In genomic region chr8:4318124-4318523, GRCm38 (mm10) we compare ENCODE assay signal across 16 mouse cellular contexts.
"Had no signal": no experiment of that assay in that cellular context is flagged by ENCODE, and none has a peak within 500 bp of the region (broad histone marks: within the 10 kb centered on the region; RNA-seq: fewer than 3 reads in every experiment).

No protein-coding gene starts in this region.

- H3K27me3 ChIP-seq: heart, embryonic 12.5 days; hindbrain, embryonic 13.5 days; hindbrain, embryonic 15.5 days; limb, embryonic 13.5 days; limb, embryonic 15.5 days; liver, embryonic 13.5 days had no signal

- H3K27ac ChIP-seq: heart, embryonic 10.5 days; hindbrain, embryonic 13.5 days; hindbrain, embryonic 15.5 days; hindbrain, postnatal 0 days; limb, embryonic 13.5 days; limb, embryonic 15.5 days had no signal

- H3K4me2 ChIP-seq: heart, embryonic 12.5 days; hindbrain, embryonic 13.5 days; hindbrain, embryonic 15.5 days; limb, embryonic 13.5 days; limb, embryonic 15.5 days; liver, embryonic 13.5 days had no signal

- ATAC-seq: hindbrain, postnatal 0 days had no signal

- DNase-seq: gastrocnemius, postnatal 14 days; gastrocnemius, postnatal 36 days; heart, adult 18-20 months; heart, postnatal 10 days; heart, postnatal 36 days; layer of hippocampus, adult 9-11 months; layer of hippocampus, postnatal 36 days; left cerebral cortex, postnatal 4 days; liver, embryonic 13.5 days had no signal

- H3K4me3 ChIP-seq: heart, embryonic 10.5 days; heart, embryonic 12.5 days; hindbrain, embryonic 13.5 days; hindbrain, embryonic 15.5 days; limb, embryonic 13.5 days; limb, embryonic 15.5 days; liver, embryonic 13.5 days had no signal

- H3K9ac ChIP-seq: heart, embryonic 12.5 days; hindbrain, embryonic 13.5 days; hindbrain, embryonic 15.5 days; limb, embryonic 13.5 days; limb, embryonic 15.5 days; liver, embryonic 13.5 days had no signal

- H3K9me3 ChIP-seq: heart, embryonic 10.5 days; heart, embryonic 12.5 days; hindbrain, embryonic 13.5 days; hindbrain, embryonic 15.5 days; limb, embryonic 13.5 days; limb, embryonic 15.5 days; liver, embryonic 13.5 days had no signal
